Mouse (Mus musculus) ES-E14 (cell line): Measurements from ENCODE around the gene C130074G19Rik. TPM values are rescaled to one million over a fixed set of nuclear protein-coding genes. Genes with fewer than 3 reads are reported as not detected.

Experiments used
- DNase-seq: peaks from one replicate; pipeline ENCODE4 v3.0.0-alpha.2; 2013; ENCODE audit warnings: low read depth, low spot score
- H3K27ac ChIP-seq: 2 replicates; pipeline ENCODE4 v1.5.1; 2012; ENCODE audit warnings: low read depth, mild to moderate bottlenecking, low read length, moderate library complexity, mixed read lengths; ENCODE audit not compliant: poor library complexity, insufficient read depth, severe bottlenecking
- H3K36me3 ChIP-seq: 2 replicates; pipeline ENCODE4 v1.6.1; 2012; ENCODE audit warnings: mild to moderate bottlenecking, low read length, moderate library complexity, mixed read lengths; ENCODE audit not compliant: control insufficient read depth, poor library complexity, insufficient read depth, severe bottlenecking
- H3K4me1 ChIP-seq, 2 experiments: fragments of 150-350 bp in 1 of 2; sonication (generic) in 1 of 2; 2 replicates each; pipeline ENCODE4 v1.6.1; 2012; ENCODE audit warnings: low read length in 2 of 2, mild to moderate bottlenecking in 1 of 2, mixed read lengths in 1 of 2; ENCODE audit not compliant: control insufficient read depth in 2 of 2, insufficient read depth in 2 of 2, poor library complexity in 1 of 2
- H3K4me3 ChIP-seq, 2 experiments: fragments of 150-350 bp in 1 of 2; sonication (generic) in 1 of 2; 2 replicates each; pipeline ENCODE4 v1.5.1; 2012; ENCODE audit warnings: low read length in 2 of 2, low read depth in 1 of 2, mild to moderate bottlenecking in 1 of 2, mixed read lengths in 1 of 2; ENCODE audit not compliant: insufficient read depth in 1 of 2, poor library complexity in 1 of 2, severe bottlenecking in 1 of 2
- H3K9ac ChIP-seq: 2 replicates; pipeline ENCODE4 v1.6.1; 2012; ENCODE audit warnings: low read depth, mild to moderate bottlenecking, low read length, mixed read lengths; ENCODE audit not compliant: poor library complexity, insufficient read depth, severe bottlenecking
- H3K9me3 ChIP-seq: fragments of 150-350 bp; sonication (generic); 2 replicates; pipeline ENCODE4 v1.6.1; 2012; ENCODE audit warnings: low read depth, mild to moderate bottlenecking, low read length; ENCODE audit not compliant: control insufficient read depth, insufficient read depth
- CHD2 ChIP-seq: IDR thresholded peaks from 2 replicates; pipeline ENCODE4 v1.6.1; 2014; ENCODE audit warnings: mild to moderate bottlenecking, low read depth, low read length, inconsistent platforms
- HCFC1 ChIP-seq: IDR thresholded peaks from 2 replicates; pipeline ENCODE4 v1.6.1; 2012; ENCODE audit warnings: low read length, inconsistent platforms, borderline replicate concordance; ENCODE audit not compliant: insufficient read depth
- MAFK ChIP-seq: IDR thresholded peaks from 2 replicates; pipeline ENCODE4 v1.6.1; 2014; ENCODE audit warnings: mild to moderate bottlenecking, low read depth, low read length, inconsistent platforms; ENCODE audit not compliant: insufficient read depth
- ZC3H11A ChIP-seq: IDR thresholded peaks from 2 replicates; pipeline ENCODE4 v1.6.1; 2012; ENCODE audit warnings: low read depth, mild to moderate bottlenecking, inconsistent platforms, low read length, borderline replicate concordance
- ZNF384 ChIP-seq: IDR thresholded peaks from 2 replicates; pipeline ENCODE4 v1.6.1; 2012; ENCODE audit warnings: low read depth, low read length, inconsistent platforms
- in situ Hi-C, 2 experiments: fragments of 600-800 bp; cut with MboI; formaldehyde crosslinking; loops; one replicate each; pipeline ENCODE4 v1.15.1; 2025; ENCODE audit warnings: low sequenced_read_pairs in 2 of 2, inconsistent platforms in 1 of 2; ENCODE audit not compliant: unreplicated experiment in 2 of 2
- total RNA-seq: library from RNA; depleted of rRNA; stranded (reverse); fragments of 300-350 nt; gene quantifications from 2 replicates; pipeline ENCODE4 v1.2.3, GENCODE M21; 2012; rRNA removed

C130074G19Rik gene
- 1.4 and 1.6 TPM in 2 replicates for total RNA-seq

DNA sequence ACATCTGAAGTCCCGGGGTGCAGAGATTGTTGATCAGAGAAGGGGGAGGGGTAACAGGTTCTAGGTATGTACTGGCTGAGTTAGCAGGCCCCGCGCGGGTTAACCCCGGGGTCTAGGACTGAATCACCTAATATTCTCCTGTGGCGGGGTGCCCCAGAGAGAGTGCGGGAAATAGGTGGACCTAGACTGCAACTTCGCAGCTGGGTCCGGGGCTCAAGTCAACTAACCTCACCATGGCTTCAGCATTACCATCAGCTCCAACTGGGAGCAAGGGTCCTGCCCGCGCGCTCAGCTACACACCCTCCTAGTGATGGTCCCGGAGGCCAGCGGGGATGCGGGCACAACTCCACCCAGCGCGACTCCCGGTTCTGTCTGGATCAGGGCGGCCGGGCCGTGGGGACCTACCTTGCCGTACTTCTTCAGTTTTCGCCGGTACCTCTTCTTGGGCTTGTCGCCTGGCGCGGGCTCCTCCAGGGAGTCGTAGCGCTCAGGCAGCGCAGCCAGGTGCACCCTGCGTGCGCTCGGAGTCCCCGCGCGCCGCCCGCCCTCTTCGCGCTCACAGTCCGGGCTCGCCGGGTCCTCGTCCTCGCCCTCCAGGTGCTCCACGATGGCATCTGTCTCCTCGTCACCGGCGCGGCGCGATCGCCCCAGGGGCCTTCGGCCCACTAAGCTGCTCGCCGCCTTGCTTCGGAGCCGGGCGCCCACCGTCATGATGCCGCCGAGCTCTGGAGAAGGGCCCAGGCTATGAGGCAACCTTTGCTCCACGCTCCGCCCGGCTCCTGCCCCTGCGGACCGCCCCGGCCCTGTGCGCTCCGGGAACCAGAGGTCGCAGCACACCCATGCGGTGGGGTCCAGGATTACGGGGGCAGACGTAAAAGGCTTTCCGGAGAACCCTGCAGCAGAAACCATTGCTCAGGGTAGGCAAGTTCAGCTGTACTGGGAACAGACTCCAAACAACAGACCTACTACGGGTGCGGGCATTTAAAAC is at the start of gene C130074G19Rik:
TSS of gene C130074G19Rik (minus strand) at position 938 of the 988 bp plus-strand sequence.
- H3K9me3 ChIP-seq, result no peaks in the 10 kb centered on the region
- DNase-seq, result peak; percentile 62
- peak within 1 kb of the TSS; percentile 56 for H3K9ac ChIP-seq
- in situ Hi-C loops, result no loop called here
- H3K36me3 ChIP-seq, result no peaks in the 10 kb centered on the region
- H3K27ac ChIP-seq, result no peak within 1 kb of the TSS
- no peak for TF ChIP-seq ZC3H11A
- 0 out of 2 replicates have a peak, but pooled peaks have one; percentile 36 for TF ChIP-seq HCFC1
- no peak for TF ChIP-seq MAFK
- TF ChIP-seq ZNF384, result no peak
- TF ChIP-seq CHD2, result no peak
- H3K4me1 ChIP-seq, result no peaks in the 10 kb centered on the region
- peak within 1 kb of the TSS; percentile 65 to 75 for H3K4me3 ChIP-seq

DNA sequence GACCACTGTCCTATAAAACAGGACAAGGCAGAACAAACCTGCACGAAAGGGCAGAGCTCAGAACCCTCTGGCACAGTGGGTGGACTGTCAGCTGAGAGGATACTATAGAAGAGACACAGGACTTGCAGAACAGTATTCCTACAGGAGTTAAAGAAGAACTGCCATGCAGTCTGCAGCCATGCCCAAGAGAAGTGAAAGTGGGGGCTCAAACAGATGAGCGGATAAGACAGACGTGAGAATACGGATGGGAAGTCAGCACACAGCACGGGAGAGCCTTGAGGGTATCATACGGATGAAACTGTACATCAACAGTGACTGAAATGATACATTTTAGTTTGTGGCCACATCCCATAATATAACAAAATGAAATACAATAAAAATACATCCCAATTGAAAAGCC is 48.1 kb upstream of the C130074G19Rik start:
- no peak for TF ChIP-seq ZNF384
- Histone ChIP-seq H3K4me1 (no peaks in the 10 kb centered on the region), H3K36me3 (no peaks in the 10 kb centered on the region), H3K4me3 (no peak overlapping the region), H3K9ac (no peak overlapping the region), H3K9me3 (no peaks in the 10 kb centered on the region), H3K27ac (no peak overlapping the region)
- in situ Hi-C loops, result no loop called here
- DNase-seq, result no peak

DNA sequence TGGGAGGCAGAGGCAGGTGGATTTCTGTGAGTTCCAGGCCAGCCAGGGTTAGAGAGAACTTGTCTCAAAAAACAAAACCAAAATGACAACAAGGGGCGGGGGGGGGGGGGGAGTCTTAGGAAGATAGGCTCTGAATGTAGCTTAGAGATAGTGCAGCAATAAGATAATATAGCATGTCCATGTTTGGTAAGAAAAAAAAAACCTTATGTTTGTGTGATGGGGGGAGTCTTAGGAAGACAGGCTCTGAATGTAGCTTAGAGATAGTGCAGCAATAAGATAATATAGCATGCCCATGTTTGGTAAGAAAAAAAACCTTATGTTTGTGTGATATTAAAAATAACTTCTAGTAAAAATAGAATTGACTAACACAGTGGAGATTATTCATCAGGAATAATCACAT is 45.4 kb upstream of the C130074G19Rik start:
- in situ Hi-C loops, result no loop called here
- no peaks in the 10 kb centered on the region for H3K36me3 ChIP-seq
- no peak overlapping the region for H3K9ac ChIP-seq
- TF ChIP-seq ZC3H11A, result no peak
- no peak for TF ChIP-seq CHD2
- TF ChIP-seq HCFC1, result no peak
- no peak for TF ChIP-seq ZNF384
- TF ChIP-seq MAFK, result no peak
- H3K9me3 ChIP-seq, result no peaks in the 10 kb centered on the region
- no peak overlapping the region for H3K4me3 ChIP-seq
- no peaks in the 10 kb centered on the region for H3K4me1 ChIP-seq
- no peak for DNase-seq
- no peak overlapping the region for H3K27ac ChIP-seq

DNA sequence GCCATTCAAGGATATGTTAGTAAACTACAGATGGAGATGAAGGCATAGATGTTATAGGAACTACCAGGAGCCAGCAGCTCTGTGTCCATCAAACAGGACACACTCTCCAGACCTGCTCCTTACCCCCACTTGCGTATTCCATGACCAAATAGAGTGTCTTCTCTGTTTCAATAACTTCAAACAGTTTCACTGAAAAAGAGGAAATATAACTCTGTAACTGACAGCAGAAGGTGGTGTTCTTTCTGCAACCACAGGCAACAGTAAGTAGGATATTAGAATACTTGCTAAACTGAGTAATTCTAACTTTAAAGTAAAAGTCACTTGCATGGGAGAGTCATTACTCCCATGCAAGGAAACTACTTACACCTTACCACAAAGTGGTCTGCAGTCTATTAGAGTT is 44.9 kb upstream of the C130074G19Rik start:
- Histone ChIP-seq H3K4me1 (no peaks in the 10 kb centered on the region), H3K9me3 (no peaks in the 10 kb centered on the region), H3K27ac (no peak overlapping the region), H3K36me3 (no peaks in the 10 kb centered on the region), H3K9ac (no peak overlapping the region), H3K4me3 (no peak overlapping the region)
- in situ Hi-C loops, result no loop called here
- no peak for TF ChIP-seq CHD2
- TF ChIP-seq ZNF384, result no peak
- TF ChIP-seq HCFC1, result no peak
- TF ChIP-seq ZC3H11A, result no peak
- TF ChIP-seq MAFK, result no peak
- no peak for DNase-seq
